Mouse (Mus musculus) ES-CJ7 (cell line): ENCODE measurements at regions not wholly inside any gene's neighbourhood (a gene's known extent, or its start where the extent isn't known, plus 50 kb on each side); places are given as distances from the start of the nearest gene placed in this dataset.

Experiments used
- DNase-seq: peaks from one replicate; pipeline ENCODE4 v3.0.0; 2011; ENCODE audit warnings: low read depth, low spot score

- no peak for DNase-seq
Measured at GRCm38 (mm10) chr5:49909483-49909882, 149.3 kb downstream of the Adgra3 start.

GRCm38 (mm10) chr5:49896106-49896505 lies 162.7 kb downstream of the Adgra3 start:
- DNase-seq, result no peak

- DNase-seq, result no peak
Measured at GRCm38 (mm10) chr5:49880383-49880782, 178.4 kb downstream of the Adgra3 start.

GRCm38 (mm10) chr5:49876240-49876639 lies 182.6 kb downstream of the Adgra3 start:
- no peak for DNase-seq

- DNase-seq, result peak; percentile 36
Measured at GRCm38 (mm10) chr5:49857202-49857601, 201.6 kb downstream of the Adgra3 start.

GRCm38 (mm10) chr5:49856036-49856435 lies 202.8 kb downstream of the Adgra3 start:
- DNase-seq, result no peak

GRCm38 (mm10) chr5:49848680-49849079 lies 210.1 kb downstream of the Adgra3 start:
- peak; percentile 18 for DNase-seq

GRCm38 (mm10) chr5:49848174-49848573 lies 210.6 kb downstream of the Adgra3 start:
- DNase-seq, result peak; percentile 26

- no peak for DNase-seq
Measured at GRCm38 (mm10) chr5:49818832-49819231, 240.0 kb downstream of the Adgra3 start.

GRCm38 (mm10) chr5:49816751-49817150 lies 242.1 kb downstream of the Adgra3 start:
- DNase-seq, result no peak

- no peak for DNase-seq
Measured at GRCm38 (mm10) chr5:49813335-49813734, 245.5 kb downstream of the Adgra3 start.

GRCm38 (mm10) chr5:49788494-49789160 lies 263.9 kb upstream of the Kcnip4 start:
- DNase-seq, result no peak

- DNase-seq, result no peak
Measured at GRCm38 (mm10) chr5:49783728-49784127, 259.0 kb upstream of the Kcnip4 start.

GRCm38 (mm10) chr5:49761054-49761453 lies 236.3 kb upstream of the Kcnip4 start:
- DNase-seq, result no peak

GRCm38 (mm10) chr5:49755531-49755930 lies 230.8 kb upstream of the Kcnip4 start:
- DNase-seq, result no peak

GRCm38 (mm10) chr5:49712607-49713006 lies 187.9 kb upstream of the Kcnip4 start:
- peak; percentile 75 for DNase-seq

- DNase-seq, result no peak
Measured at GRCm38 (mm10) chr5:49682156-49682555, 157.4 kb upstream of the Kcnip4 start.

- DNase-seq, result no peak
Measured at GRCm38 (mm10) chr5:49681514-49681913, 156.8 kb upstream of the Kcnip4 start.

GRCm38 (mm10) chr5:49675885-49676284 lies 151.2 kb upstream of the Kcnip4 start:
- DNase-seq, result no peak

GRCm38 (mm10) chr5:49665196-49665595 lies 140.5 kb upstream of the Kcnip4 start:
- DNase-seq, result no peak

GRCm38 (mm10) chr5:49663928-49664327 lies 139.2 kb upstream of the Kcnip4 start:
- no peak for DNase-seq

GRCm38 (mm10) chr5:49662096-49662495 lies 137.4 kb upstream of the Kcnip4 start:
- no peak for DNase-seq

- DNase-seq, result no peak
Measured at GRCm38 (mm10) chr5:49660598-49660997, 135.9 kb upstream of the Kcnip4 start.

GRCm38 (mm10) chr5:49650953-49651352 lies 126.2 kb upstream of the Kcnip4 start:
- DNase-seq, result no peak
